Mouse (Mus musculus) left cerebral cortex, postnatal 14 days (tissue): ENCODE results near the gene Olfr1377. TPM values are rescaled to one million over a fixed set of nuclear protein-coding genes. Genes with fewer than 3 reads are reported as not detected.
"Not testable (repeated sequence)": the region's sequence is repeated elsewhere in the genome, so short reads cannot be mapped to it uniquely, and the experiment has no call there.

Source experiments
- DNase-seq, 2 experiments: peaks; one replicate each; pipeline ENCODE4 v3.0.0; 2021 to 2022; ENCODE audit warnings: low spot score in 2 of 2, mixed read lengths in 1 of 2
- intact Hi-C: fragments of 180-260 bp; cut with DNase I; formaldehyde crosslinking; loops from one replicate; pipeline ENCODE4 v1.15.1; 2025
- long read RNA-seq, 2 experiments: library from polyadenylated mRNA; stranded (forward); transcript quantifications; one replicate each; pipeline ENCODE4 v2.0.0; 2021
- total RNA-seq, 2 experiments: library from RNA; stranded (reverse); gene quantifications; 2 replicates each; pipeline ENCODE4 v1.2.3; 2021

The Olfr1377 gene
- total RNA-seq = not detected
- long read RNA-seq, experiment 1 = 0 reads
- long read RNA-seq, experiment 2 = 0 reads

DNA sequence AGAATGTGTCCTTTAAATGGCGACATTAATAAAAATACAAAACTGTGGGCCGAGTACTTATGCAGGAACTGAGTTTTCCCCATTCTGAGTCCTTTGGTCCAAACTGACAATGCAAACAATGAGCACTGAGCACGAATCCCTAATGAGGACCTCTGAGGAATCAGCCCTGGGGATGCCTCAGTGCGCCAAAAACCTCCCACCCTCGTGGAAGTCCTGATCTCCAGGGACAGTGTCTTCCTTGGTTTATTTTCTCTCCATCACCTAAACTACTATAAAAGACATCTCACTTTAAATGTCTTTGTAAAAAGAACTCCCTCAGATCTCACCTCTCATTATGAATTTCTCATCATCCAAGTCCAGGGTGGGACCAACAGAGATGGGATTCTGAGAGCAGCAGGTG is at the start of gene Olfr1377:
Gene Olfr1377, plus strand, starts transcription at position 301 of the 400 bp plus-strand sequence.
- intact Hi-C loops = no loop called here
- no peak for DNase-seq

DNA sequence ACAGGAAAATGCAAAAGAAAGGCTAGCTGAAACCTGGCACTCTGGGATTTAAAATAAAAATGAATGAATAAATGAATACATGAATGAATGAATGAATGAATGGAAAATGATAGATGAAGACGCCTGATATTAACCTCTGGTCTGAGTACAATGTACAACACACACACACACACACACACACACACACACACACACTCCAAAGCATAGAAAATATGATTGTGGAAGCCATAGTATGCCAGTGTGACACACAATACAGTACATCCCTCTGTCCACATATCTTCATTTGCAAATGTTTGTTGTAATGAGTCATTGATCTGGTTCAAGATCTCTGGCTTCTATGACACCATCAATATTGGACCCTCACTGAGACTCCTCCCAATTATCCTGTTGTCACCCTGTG is 49.7 kb upstream of the Olfr1377 start:
- no peak for DNase-seq
- intact Hi-C loops = no loop called here

DNA sequence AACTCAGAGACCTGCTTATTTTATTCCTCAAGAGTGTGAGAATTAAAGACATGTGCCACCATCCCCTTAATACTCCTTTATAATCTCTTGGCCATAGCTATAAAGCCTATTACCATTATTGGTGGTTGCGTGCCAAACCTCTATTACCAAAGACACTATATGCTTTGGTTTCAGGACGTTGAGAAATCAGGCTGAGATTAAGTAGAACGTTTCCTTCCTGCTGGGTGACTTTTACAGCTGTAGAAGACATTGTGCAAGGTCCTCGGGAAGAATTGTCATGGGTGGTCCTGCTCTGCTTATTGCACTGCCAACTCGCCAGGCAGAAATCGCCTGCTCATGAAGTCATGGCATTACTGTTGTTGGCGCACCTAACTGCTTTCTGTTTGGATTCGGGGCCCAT is 43.3 kb upstream of the Olfr1377 start:
- DNase-seq = no peak
- intact Hi-C loops = loop anchor here (5.0 kb wide), 1 partner anchor 329 kb away; no protein-coding TSS in a partner anchor

- intact Hi-C loops = loop anchor here (5.0 kb wide), 2 partner anchors 93 to 328 kb away; no protein-coding TSS in a partner anchor
Observed at GRCm38 (mm10) chr11:50939621-50940366, 42.0 kb upstream of the Olfr1377 start.

DNA sequence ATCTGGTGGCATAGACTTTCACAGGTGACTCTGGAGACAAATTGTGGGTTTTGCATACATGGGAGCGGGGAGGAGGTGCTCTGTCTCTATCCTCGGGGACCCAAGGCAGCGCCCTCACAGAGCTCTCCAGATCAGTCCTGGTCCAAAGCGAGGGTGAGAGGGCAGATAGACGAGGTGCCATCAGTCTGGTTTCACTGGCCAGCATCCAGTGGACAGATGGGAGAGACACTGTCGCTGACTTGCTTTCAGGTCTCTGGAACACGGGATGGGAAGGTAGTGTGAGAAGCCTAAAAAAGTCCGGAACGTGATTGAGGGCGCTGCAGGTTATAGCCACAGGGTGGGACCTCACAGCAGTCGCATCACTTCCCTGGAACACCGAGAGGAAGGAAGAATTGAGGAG is 39.4 kb upstream of the Olfr1377 start:
- no peak for DNase-seq
- intact Hi-C loops = loop anchor here (5.0 kb wide), 1 partner anchor 90 kb away; no protein-coding TSS in a partner anchor

More at GRCm38 (mm10) chr11:50939621-50940366, 42.0 kb upstream of the Olfr1377 start:
- peak in 1 of 2 experiments; percentile 39 for DNase-seq

GRCm38 (mm10) chr11:50943506-50943905 is 38.3 kb upstream of the Olfr1377 start, which contains the start of gene 4933414I15Rik:
TSS of gene 4933414I15Rik (minus strand) at chr11:50943765.
- intact Hi-C loops = loop anchor here (5.0 kb wide), 1 partner anchor 89 kb away; no protein-coding TSS in a partner anchor
- no peak for DNase-seq

DNA sequence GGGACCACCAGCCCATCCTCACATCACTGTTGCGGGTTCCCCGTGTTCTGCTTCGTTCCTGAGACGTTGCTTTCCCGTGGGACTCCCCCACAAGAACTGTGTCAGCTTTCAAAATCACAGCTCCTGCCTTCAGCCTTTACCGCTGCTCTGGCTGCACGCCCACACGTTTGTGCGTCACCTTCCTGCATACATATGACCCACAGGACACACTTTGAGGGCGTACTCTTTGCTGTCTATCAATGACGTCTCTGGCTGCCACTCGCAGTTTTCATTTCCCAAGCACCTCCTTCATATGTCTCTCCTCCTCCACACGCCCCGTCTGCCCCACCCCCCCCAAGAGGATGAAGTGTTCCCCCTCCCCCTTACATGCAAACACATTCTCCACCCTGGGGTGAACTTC is 29.5 kb upstream of the Olfr1377 start:
- intact Hi-C loops = no loop called here
- peak; percentile 26 to 39 for DNase-seq

GRCm38 (mm10) chr11:50953665-50954064 is 28.1 kb upstream of the Olfr1377 start, which contains the start of gene Prop1:
TSS of gene Prop1 (minus strand) at chr11:50953765.
- no peak for DNase-seq
- intact Hi-C loops = no loop called here

- DNase-seq = no peak
Observed at GRCm38 (mm10) chr11:50964886-50965285, 16.9 kb upstream of the Olfr1377 start.

DNA sequence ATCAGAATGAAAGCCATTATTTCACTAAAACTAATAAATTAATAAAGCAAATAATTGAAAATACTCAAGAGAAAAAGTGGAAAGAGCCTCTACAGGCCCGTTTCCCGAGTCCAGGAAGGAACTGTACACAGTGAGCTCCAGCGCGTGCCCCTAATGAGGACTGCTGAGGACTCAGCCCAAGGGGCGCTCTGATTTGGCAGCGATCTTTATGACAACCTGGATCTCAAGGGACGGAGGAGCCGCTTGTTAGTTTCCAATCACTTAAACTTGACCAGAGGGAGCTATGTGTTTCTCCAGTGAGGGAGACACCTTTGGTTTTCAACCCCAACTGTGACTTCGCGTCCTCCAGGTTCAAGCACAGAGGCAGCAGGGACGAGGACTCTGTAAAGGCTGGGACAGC is 15.5 kb upstream of the Olfr1377 start, which contains the start of gene Olfr1378:
Gene Olfr1378, plus strand, starts transcription at position 301 of the 400 bp plus-strand sequence.
- no peak for DNase-seq
- intact Hi-C loops = no loop called here

More at GRCm38 (mm10) chr11:50964886-50965285, 16.9 kb upstream of the Olfr1377 start:
- intact Hi-C loops = no loop called here

GRCm38 (mm10) chr11:50977216-50977615 is 4.6 kb upstream of the Olfr1377 start:
- DNase-seq = no peak
- intact Hi-C loops = no loop called here

DNA sequence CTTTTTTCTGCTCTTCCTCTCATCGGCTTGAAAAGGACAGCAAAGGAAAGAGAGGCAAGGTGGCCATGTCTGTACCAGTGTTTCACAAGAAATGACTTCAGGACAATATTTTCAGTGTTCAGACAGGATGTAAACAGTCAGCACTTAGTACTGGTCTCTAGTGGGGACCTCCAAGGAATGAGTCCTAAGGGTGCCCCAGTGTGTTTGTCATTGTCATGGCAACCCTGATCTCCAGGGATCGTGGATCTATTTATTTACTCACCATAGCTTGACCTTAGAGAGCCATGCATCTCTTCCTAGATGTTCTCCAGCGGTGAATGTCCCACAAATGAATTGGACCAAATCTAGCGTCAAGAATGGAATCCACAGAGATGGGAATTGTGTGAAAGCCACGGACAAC is 21.5 kb downstream of the Olfr1377 start, which contains the start of gene Olfr51:
Gene Olfr51, plus strand, starts transcription at position 301 of the 400 bp plus-strand sequence.
- no peak for DNase-seq
- intact Hi-C loops = no loop called here

DNA sequence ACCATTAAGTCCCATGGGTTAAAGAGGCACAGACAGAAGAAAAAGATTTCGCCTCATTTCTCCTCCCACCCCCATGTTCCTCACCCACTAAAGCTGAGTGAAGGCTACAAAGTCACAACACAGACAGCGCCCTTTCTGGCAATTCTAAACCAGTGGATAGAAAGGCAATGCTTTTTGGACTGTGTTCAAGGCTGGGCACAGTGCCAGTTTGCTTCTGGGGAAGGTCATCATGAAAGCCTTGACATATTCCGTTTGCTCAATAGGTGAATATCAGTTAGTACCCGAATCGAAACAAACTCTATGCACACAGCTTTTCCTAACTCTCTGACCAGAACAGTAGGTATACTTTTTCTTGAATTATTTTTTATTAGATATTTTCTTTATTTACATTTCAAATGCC is 30.1 kb downstream of the Olfr1377 start:
- no peak for DNase-seq

DNA sequence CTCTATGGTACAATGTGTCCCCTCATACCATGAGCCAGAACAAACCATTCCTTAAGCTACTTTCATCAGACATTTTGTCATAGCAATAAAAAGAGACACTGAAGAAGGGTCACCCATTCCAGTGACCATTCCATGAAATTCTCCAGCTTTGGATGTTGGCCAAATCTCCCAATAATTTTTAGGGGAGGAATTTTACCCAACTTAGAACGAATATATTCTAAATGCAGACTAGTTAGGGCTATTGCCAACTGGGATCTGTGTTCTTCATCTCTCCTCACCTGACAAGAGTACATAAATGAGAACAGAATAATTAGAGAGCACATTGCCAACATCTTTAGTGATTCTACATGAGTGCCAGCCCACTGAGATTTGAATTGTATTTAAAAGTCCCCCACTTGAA is 32.2 kb downstream of the Olfr1377 start, which contains the start of gene Olfr54:
Gene Olfr54, plus strand, starts transcription at position 301 of the 400 bp plus-strand sequence.
- no peak for DNase-seq
- intact Hi-C loops = no loop called here

More for the DNA sequence above, 30.1 kb downstream of the Olfr1377 start:
- intact Hi-C loops = no loop called here

GRCm38 (mm10) chr11:51016341-51016740 is 34.6 kb downstream of the Olfr1377 start:
- DNase-seq = no peak
- intact Hi-C loops = no loop called here

GRCm38 (mm10) chr11:51026811-51027210 is 45.0 kb downstream of the Olfr1377 start:
- DNase-seq, intact Hi-C loops: not testable (repeated sequence)

DNA sequence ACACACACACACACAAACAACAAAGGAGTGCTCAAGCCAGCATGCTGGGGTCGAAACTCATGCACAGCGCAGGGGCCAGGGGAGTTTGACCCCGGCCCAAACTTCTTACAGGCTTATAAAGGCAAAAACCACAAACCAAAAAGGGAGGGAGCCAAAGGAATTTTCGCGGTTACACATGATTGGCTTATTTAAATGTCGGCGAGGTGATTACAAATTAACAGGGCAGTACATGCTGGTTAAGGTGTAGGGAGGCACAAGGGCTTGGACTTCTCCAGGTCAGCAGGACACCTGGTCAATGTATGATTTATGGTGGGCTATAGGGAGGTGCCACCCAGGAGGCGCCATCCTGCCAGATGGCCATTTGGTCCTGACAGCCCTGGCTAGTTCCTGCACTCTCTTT is 47.6 kb downstream of the Olfr1377 start:
- intact Hi-C loops, DNase-seq: not testable (repeated sequence)

GRCm38 (mm10) chr11:51030225-51030624 is 48.5 kb downstream of the Olfr1377 start:
- intact Hi-C loops = loop anchor here (5.0 kb wide), 1 partner anchor 88 kb away; the partner anchor contains the start of gene 4933414I15Rik

GRCm38 (mm10) chr11:51032851-51033250 is 51.1 kb downstream of the Olfr1377 start:
- peak in 1 of 2 experiments; percentile 21 for DNase-seq
- intact Hi-C loops = loop anchor here (5.0 kb wide), 1 partner anchor 91 kb away; the partner anchor contains the start of gene 4933414I15Rik

More at GRCm38 (mm10) chr11:51030225-51030624, 48.5 kb downstream of the Olfr1377 start:
- DNase-seq = no peak

DNA sequence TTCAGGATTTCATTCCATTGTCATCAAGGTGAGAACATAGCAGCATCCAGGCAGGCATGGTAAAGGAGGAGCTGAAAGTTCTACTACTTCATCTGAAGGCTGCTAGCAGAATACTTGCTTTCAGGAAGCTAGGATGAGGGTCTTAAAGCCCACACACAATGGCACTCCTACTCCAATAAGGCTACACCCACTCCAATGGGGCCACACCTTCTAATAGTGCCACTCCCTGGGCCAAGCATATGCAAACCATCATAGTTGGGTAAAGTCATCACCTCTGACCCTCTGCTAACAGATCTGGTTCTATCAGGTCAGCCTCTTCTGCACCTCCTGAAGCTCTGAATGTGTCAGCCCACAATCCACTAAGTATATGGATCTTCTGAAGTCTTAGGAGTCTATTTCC is 52.4 kb downstream of the Olfr1377 start:
- intact Hi-C loops = loop anchor here (5.0 kb wide), 1 partner anchor 92 kb away; the partner anchor contains the start of gene 4933414I15Rik
- not testable (repeated sequence) for DNase-seq
